Mouse (Mus musculus) MEL (cell line): Measurements from ENCODE around the gene Slc35e2. TPM values are rescaled to one million over a fixed set of nuclear protein-coding genes. Genes with fewer than 3 reads are reported as not detected.

Experiments
- DNase-seq: peaks from one replicate; pipeline ENCODE4 v3.0.0; 2011; ENCODE audit warnings: low read depth, low spot score
- H3K27ac ChIP-seq: 2 replicates; pipeline ENCODE4 v1.5.1; 2012; ENCODE audit warnings: low read depth, mild to moderate bottlenecking, control low read depth, low read length, moderate library complexity; ENCODE audit not compliant: control insufficient read depth
- H3K27me3 ChIP-seq, 2 experiments: fragments of 150-350 bp in 1 of 2; sonication (generic) in 1 of 2; 2 replicates each; pipeline ENCODE4 v1.6.1; 2012; ENCODE audit warnings: low read length in 2 of 2, mild to moderate bottlenecking in 2 of 2, improper control_type of control experiment in 1 of 2, moderate library complexity in 1 of 2; ENCODE audit not compliant: insufficient read depth in 2 of 2, control insufficient read depth in 1 of 2
- H3K36me3 ChIP-seq, 2 experiments: 2 replicates each; pipeline ENCODE4 v1.6.1; 2012 to 2014; ENCODE audit warnings: low read length in 2 of 2, improper control_type of control experiment in 1 of 2, inconsistent platforms in 1 of 2, mild to moderate bottlenecking in 1 of 2; ENCODE audit not compliant: insufficient read depth in 2 of 2, control insufficient read depth in 1 of 2
- H3K4me1 ChIP-seq, 2 experiments: fragments of 150-350 bp in 1 of 2; sonication (generic) in 1 of 2; 2 replicates each; pipeline ENCODE4 v1.6.1; 2012; ENCODE audit warnings: low read length in 2 of 2, improper control_type of control experiment in 1 of 2, mild to moderate bottlenecking in 1 of 2; ENCODE audit not compliant: insufficient read depth in 2 of 2, control insufficient read depth in 1 of 2
- H3K4me3 ChIP-seq, 2 experiments: fragments of 150-350 bp in 1 of 2; sonication (generic) in 1 of 2; 2 replicates each; pipeline ENCODE4 v1.5.1; 2012; ENCODE audit warnings: low read depth in 2 of 2, low read length in 2 of 2, mild to moderate bottlenecking in 2 of 2, moderate library complexity in 2 of 2, control low read depth in 1 of 2, improper control_type of control experiment in 1 of 2; ENCODE audit not compliant: control insufficient read depth in 1 of 2, insufficient read depth in 1 of 2
- H3K79me2 ChIP-seq: 2 replicates; pipeline ENCODE4 v1.6.1; 2012; ENCODE audit warnings: mild to moderate bottlenecking, low read length, moderate library complexity; ENCODE audit not compliant: control insufficient read depth, poor library complexity, insufficient read depth
- H3K9ac ChIP-seq: 2 replicates; pipeline ENCODE4 v1.6.1; 2012; ENCODE audit warnings: low read depth, mild to moderate bottlenecking, control low read depth, low read length, moderate library complexity; ENCODE audit not compliant: control insufficient read depth, poor library complexity, severe bottlenecking
- H3K9me3 ChIP-seq: fragments of 150-350 bp; sonication (generic); replicated peaks from 2 replicates; pipeline ENCODE4 v1.6.1; 2012; ENCODE audit warnings: mild to moderate bottlenecking, low read length, improper control_type of control experiment, moderate library complexity; ENCODE audit not compliant: insufficient read depth
- CHD2 ChIP-seq: IDR thresholded peaks from 2 replicates; pipeline ENCODE4 v1.6.1; 2011; ENCODE audit warnings: low read length, improper control_type of control experiment
- E2F4 ChIP-seq: IDR thresholded peaks from 2 replicates; pipeline ENCODE4 v1.6.1; 2011; ENCODE audit warnings: low read depth, low read length, improper control_type of control experiment, borderline replicate concordance
- HCFC1 ChIP-seq: IDR thresholded peaks from 2 replicates; pipeline ENCODE4 v1.6.1; 2012; ENCODE audit warnings: low read depth, mild to moderate bottlenecking, inconsistent platforms, low read length, improper control_type of control experiment, moderate library complexity
- KAT2A ChIP-seq: conservative IDR thresholded peaks from 2 replicates; pipeline ENCODE4 v1.6.1; 2012; ENCODE audit warnings: low read depth, low read length, improper control_type of control experiment, inconsistent platforms
- MAZ ChIP-seq: IDR thresholded peaks from 2 replicates; pipeline ENCODE4 v1.6.1; 2012; ENCODE audit warnings: low read depth, mild to moderate bottlenecking, inconsistent platforms, low read length, improper control_type of control experiment
- MXI1 ChIP-seq: IDR thresholded peaks from 2 replicates; pipeline ENCODE4 v1.6.1; 2011; ENCODE audit warnings: mild to moderate bottlenecking, low read depth, low read length, improper control_type of control experiment
- MYB ChIP-seq: IDR thresholded peaks from 2 replicates; pipeline ENCODE4 v1.6.1; 2011; ENCODE audit warnings: mild to moderate bottlenecking, low read depth, low read length, improper control_type of control experiment
- MYC ChIP-seq: IDR thresholded peaks from 2 replicates; pipeline ENCODE4 v1.6.1; 2011; ENCODE audit warnings: low read depth, mild to moderate bottlenecking, low read length, improper control_type of control experiment, moderate library complexity
- NELFE ChIP-seq: IDR thresholded peaks from 2 replicates; pipeline ENCODE4 v1.6.1; 2011; ENCODE audit warnings: low read depth, low read length, improper control_type of control experiment
- POLR2A ChIP-seq, 2 experiments: IDR thresholded peaks; 2 replicates each; pipeline ENCODE4 v1.6.1; 2011 to 2012; ENCODE audit warnings: low read length in 2 of 2, mild to moderate bottlenecking in 2 of 2, control low read depth in 1 of 2, improper control_type of control experiment in 1 of 2, low read depth in 1 of 2, moderate library complexity in 1 of 2; ENCODE audit not compliant: control insufficient read depth in 1 of 2, insufficient read depth in 1 of 2, poor library complexity in 1 of 2
- POLR2AphosphoS2 ChIP-seq: IDR thresholded peaks from 2 replicates; pipeline ENCODE4 v1.6.1; 2011; ENCODE audit warnings: low read length, improper control_type of control experiment
- RCOR1 ChIP-seq: IDR thresholded peaks from 2 replicates; pipeline ENCODE4 v1.6.1; 2012; ENCODE audit warnings: low read depth, mild to moderate bottlenecking, inconsistent platforms, low read length, improper control_type of control experiment
- SIN3A ChIP-seq: IDR thresholded peaks from 2 replicates; pipeline ENCODE4 v1.6.1; 2012; ENCODE audit warnings: low read length, improper control_type of control experiment, inconsistent platforms
- SMC3 ChIP-seq: IDR thresholded peaks from 2 replicates; pipeline ENCODE4 v1.6.1; 2011; ENCODE audit warnings: low read depth, low read length, improper control_type of control experiment
- TAL1 ChIP-seq: IDR thresholded peaks from 2 replicates; pipeline ENCODE4 v1.6.1; 2012; ENCODE audit warnings: mild to moderate bottlenecking, inconsistent platforms, low read length, moderate library complexity, mixed read lengths
- TCF12 ChIP-seq: IDR thresholded peaks from 2 replicates; pipeline ENCODE4 v1.6.1; 2014; ENCODE audit warnings: low read depth, mild to moderate bottlenecking, inconsistent platforms, low read length, improper control_type of control experiment, moderate library complexity
- ZKSCAN1 ChIP-seq: IDR thresholded peaks from 2 replicates; pipeline ENCODE4 v1.6.1; 2012; ENCODE audit warnings: low read depth, mild to moderate bottlenecking, inconsistent platforms, low read length, improper control_type of control experiment, moderate library complexity
- polyA plus RNA-seq, 2 experiments: library from polyadenylated mRNA; stranded (reverse) in 1 of 2; unstranded in 1 of 2; fragments of >175 nt in 1 of 2; fragments of >200 nt in 1 of 2; gene quantifications; 2 replicates each; pipeline versions ENCODE4 v1.2.1 to v1.2.4; 2012; ENCODE audit warnings: low replicate concordance in 2 of 2, low read depth in 1 of 2; ENCODE audit not compliant: insufficient read length in 2 of 2, insufficient read depth in 1 of 2, missing spikeins in 1 of 2
- total RNA-seq: library from RNA; depleted of rRNA; stranded (reverse); fragments of 300-350 nt; gene quantifications from 2 replicates; pipeline ENCODE4 v1.2.3, GENCODE M21; 2012

Gene Slc35e2
- total and polyA plus RNA-seq, 3 experiments: 6.4 to 9.9 TPM; not detected in 1

GRCm38 (mm10) chr4:155654456-155655298 is 53.5 kb downstream of the Slc35e2 start:
- peaks cover 0 to 6% of the 10 kb centered on the region in 2 experiments; a peak in 2 of 4 replicates for H3K36me3 ChIP-seq
- no peak for DNase-seq
- H3K9me3 ChIP-seq: no peaks in the 10 kb centered on the region
- H3K79me2 ChIP-seq: no peaks in the 10 kb centered on the region
- H3K27me3 ChIP-seq: no peaks in the 10 kb centered on the region
- no peak overlapping the region for H3K9ac ChIP-seq
- H3K27ac ChIP-seq: no peak overlapping the region
- H3K4me1 ChIP-seq: no peaks in the 10 kb centered on the region
- H3K4me3 ChIP-seq: no peak overlapping the region
- no peak for TF ChIP-seq POLR2A (IDR thresholded peaks at IDR 0.05; ENCODE audit: control insufficient read depth in 1 of 2, insufficient read depth in 1 of 2, low read depth in 1 of 2, low read length in 2 of 2, poor library complexity in 1 of 2)
- TF ChIP-seq HCFC1: no peak
- no peak for TF ChIP-seq KAT2A
- TF ChIP-seq MXI1: no peak
- TF ChIP-seq SMC3: no peak
- no peak for TF ChIP-seq RCOR1
- TF ChIP-seq CHD2: no peak
- TF ChIP-seq ZKSCAN1: no peak
- no peak for TF ChIP-seq SIN3A
- no peak for TF ChIP-seq MYB
- TF ChIP-seq MAZ: no peak
- TF ChIP-seq MYC: no peak
- no peak for TF ChIP-seq NELFE
- TF ChIP-seq, all 39 proteins: peak for 0

GRCm38 (mm10) chr4:155656214-155656751 is 55.1 kb downstream of the Slc35e2 start:
- no peak overlapping the region for H3K9ac ChIP-seq
- no peak for DNase-seq
- TF ChIP-seq POLR2AphosphoS2 (no peak), TCF12 (no peak), E2F4 (no peak), MYC (no peak), TAL1 (no peak)
- no peaks in the 10 kb centered on the region for H3K36me3 ChIP-seq
- no peaks in the 10 kb centered on the region for H3K79me2 ChIP-seq
- no peak overlapping the region for H3K27ac ChIP-seq
- H3K4me1 ChIP-seq: peaks cover 0 to 8% of the 10 kb centered on the region in 2 experiments; a peak in 1 of 4 replicates
- no peak overlapping the region for H3K4me3 ChIP-seq
- H3K27me3 ChIP-seq: no peaks in the 10 kb centered on the region
- H3K9me3 ChIP-seq: no peaks in the 10 kb centered on the region
